Mouse (Mus musculus) adrenal gland, adult 2 months (tissue): ENCODE measurements at regions not wholly inside any gene's neighbourhood (a gene's known extent, or its start where the extent isn't known, plus 50 kb on each side); places are given as distances from the start of the nearest gene placed in this dataset.
A peak's percentile ranks its signal among the peaks of the same experiment; 100 is the strongest.

ENCODE experiments used
- DNase-seq: peaks from one replicate; pipeline ENCODE4 v3.0.0; 2021

- peak; percentile 49 for DNase-seq
These were observed 475.0 kb upstream of the A730009L09Rik start for GRCm38 (mm10) chr16:84039946-84040345.

GRCm38 (mm10) chr16:84042010-84042449 lies 472.9 kb upstream of the A730009L09Rik start:
- DNase-seq = peak; percentile 28

GRCm38 (mm10) chr16:84045333-84045732 lies 469.6 kb upstream of the A730009L09Rik start:
- no peak for DNase-seq
